Mouse (Mus musculus) hindbrain, embryonic 11.5 days (tissue): ENCODE measurements around the gene Gm20388. TPM values are rescaled to one million over a fixed set of nuclear protein-coding genes. Genes with fewer than 3 reads are reported as not detected.
A peak's percentile ranks its signal among the peaks of the same experiment; 100 is the strongest.

Experiments used
- ATAC-seq: fragments of 200-750 bp; cut with Nextera tagmentation; 2 replicates; pipeline ENCODE4 v1.8.0; 2017; ENCODE audit warnings: mild to moderate bottlenecking, moderate TSS enrichment, moderate library complexity; ENCODE audit not compliant: low FRiP score
- DNase-seq: peaks from one replicate; pipeline ENCODE4 v3.0.0-alpha.2; 2015; ENCODE audit warnings: low spot score
- H3K27ac ChIP-seq: fragments of 300-500 bp; sonication (generic); 2 replicates; pipeline ENCODE4 v1.5.1; 2014; ENCODE audit warnings: mild to moderate bottlenecking, low read depth, low read length
- H3K27me3 ChIP-seq: fragments of 300-500 bp; sonication (generic); 2 replicates; pipeline ENCODE4 v1.6.1; 2014; ENCODE audit warnings: mild to moderate bottlenecking, low read length, moderate library complexity, mixed read lengths; ENCODE audit not compliant: control insufficient read depth, insufficient read depth
- H3K36me3 ChIP-seq: fragments of 300-500 bp; sonication (generic); 2 replicates; pipeline ENCODE4 v1.6.1; 2014; ENCODE audit warnings: mild to moderate bottlenecking, low read length, moderate library complexity, mixed read lengths; ENCODE audit not compliant: control insufficient read depth, insufficient read depth
- H3K4me1 ChIP-seq: fragments of 300-500 bp; sonication (generic); replicated peaks from 2 replicates; pipeline ENCODE4 v1.6.1; 2014; ENCODE audit warnings: low read length, mixed read lengths; ENCODE audit not compliant: control insufficient read depth, insufficient read depth
- H3K4me2 ChIP-seq: fragments of 300-500 bp; sonication (generic); replicated peaks from 2 replicates; pipeline ENCODE4 v1.6.1; 2014; ENCODE audit warnings: mild to moderate bottlenecking, low read depth, low read length
- H3K4me3 ChIP-seq: fragments of 300-500 bp; sonication (generic); 2 replicates; pipeline ENCODE4 v1.5.1; 2014; ENCODE audit warnings: low read depth, low read length
- H3K9ac ChIP-seq: fragments of 300-500 bp; sonication (generic); 2 replicates; pipeline ENCODE4 v1.6.1; 2014; ENCODE audit warnings: low read depth, low read length
- H3K9me3 ChIP-seq: fragments of 300-500 bp; sonication (generic); 2 replicates; pipeline ENCODE4 v1.6.1; 2016; ENCODE audit warnings: low read length; ENCODE audit not compliant: control insufficient read depth
- WGBS: fragments of 180-500 bp; shearing (Covaris S2); extraction: QIAGEN DNeasy Blood & Tissue Kit; methylation state at CpG from one replicate; pipeline ENCODE4 v1.1.7; 2014; 5-methylcytosine and 5-hydroxymethylcytosine counted together
- polyA plus RNA-seq: library from polyadenylated mRNA; unstranded; fragments of >200 nt; fragmentation: Nextera tagmentation; extraction: Ambion mirVana; gene quantifications from 2 replicates; pipeline ENCODE4 v1.2.1, GENCODE M21; 2014

The Gm20388 gene
- polyA plus RNA-seq, 1 experiment from 2014 or later = 11.8 TPM

DNA sequence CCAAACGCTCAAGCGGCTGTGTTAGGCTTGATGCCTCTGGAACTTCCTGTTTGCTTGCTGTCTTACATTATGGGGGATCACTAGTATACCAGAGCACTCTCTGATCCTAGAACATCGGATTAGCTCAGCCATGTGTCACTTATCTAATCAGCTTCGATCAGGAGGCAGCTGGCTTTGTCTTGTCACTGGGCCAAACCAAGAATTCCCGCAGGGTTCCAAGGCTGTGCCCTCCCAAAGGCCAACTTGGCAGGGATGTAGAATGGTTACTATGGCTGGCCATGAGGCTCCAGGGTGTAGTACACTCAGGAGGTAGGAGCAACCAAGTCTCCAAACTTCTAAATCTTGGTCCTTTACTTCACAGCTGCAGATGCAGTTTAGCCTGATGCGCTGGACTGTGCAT lies 2656.1 kb downstream of the Gm20388 start:
- peak overlapping the region; percentile 69 for H3K9ac ChIP-seq
- H3K9me3 ChIP-seq = no peaks in the 10 kb centered on the region
- peaks cover 14% of the 10 kb centered on the region for H3K36me3 ChIP-seq
- peak overlapping the region; percentile 43 for H3K27ac ChIP-seq
- ATAC-seq (0 out of 2 replicates have a peak, but pooled peaks have one; percentile 2), DNase-seq (peak; percentile 44)
- peak overlapping the region; percentile 78 for H3K4me2 ChIP-seq
- peak overlapping the region; percentile 88 for H3K4me3 ChIP-seq
- H3K27me3 ChIP-seq = no peaks in the 10 kb centered on the region
- peaks cover 14% of the 10 kb centered on the region for H3K4me1 ChIP-seq
- WGBS = 54% methylated on average over 6 of the region's 6 CpGs

DNA sequence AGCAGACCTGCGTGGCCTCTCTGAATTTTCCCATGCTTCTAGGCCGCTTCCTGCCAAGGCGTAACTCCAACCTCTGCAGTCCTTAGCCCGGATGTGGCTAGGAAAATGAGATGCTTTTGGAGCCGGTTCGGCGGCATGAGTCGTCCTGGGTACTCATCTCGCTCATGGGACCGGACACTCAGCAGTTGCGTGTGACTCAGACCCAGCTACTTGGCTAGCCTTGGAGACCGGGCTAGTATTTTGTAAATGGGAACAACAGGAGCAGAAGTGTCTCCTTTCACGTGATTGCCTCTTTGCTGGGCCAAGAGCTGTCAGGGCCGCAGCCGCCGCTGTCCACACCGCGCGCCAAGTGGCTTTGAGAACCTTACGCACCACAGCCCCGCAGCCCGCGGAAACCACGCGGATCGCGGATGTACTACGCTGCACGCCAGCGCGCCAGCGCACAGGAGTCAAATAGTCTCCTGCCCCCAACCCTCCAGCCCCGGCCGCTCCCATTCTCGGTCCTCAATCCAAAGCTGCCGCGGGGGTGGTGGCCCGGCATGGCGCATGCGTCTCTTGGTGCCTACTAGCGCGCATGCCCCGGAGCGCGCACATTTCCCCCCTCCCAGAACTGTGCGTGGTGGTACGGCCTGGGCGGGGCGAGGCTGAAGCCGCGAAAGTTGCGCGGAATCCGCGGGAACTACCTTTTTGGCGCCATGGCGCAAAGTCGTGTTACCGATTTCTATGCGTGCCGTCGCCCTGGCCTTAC lies 2656.9 kb downstream of the Gm20388 start, which contains the start of gene Cdt1:
Gene Cdt1, plus strand, starts transcription at position 655 of the 748 bp plus-strand sequence.
- under 1% methylated on average over 59 of the region's 62 CpGs for WGBS
- ATAC-seq = peak; percentile 95

DNA sequence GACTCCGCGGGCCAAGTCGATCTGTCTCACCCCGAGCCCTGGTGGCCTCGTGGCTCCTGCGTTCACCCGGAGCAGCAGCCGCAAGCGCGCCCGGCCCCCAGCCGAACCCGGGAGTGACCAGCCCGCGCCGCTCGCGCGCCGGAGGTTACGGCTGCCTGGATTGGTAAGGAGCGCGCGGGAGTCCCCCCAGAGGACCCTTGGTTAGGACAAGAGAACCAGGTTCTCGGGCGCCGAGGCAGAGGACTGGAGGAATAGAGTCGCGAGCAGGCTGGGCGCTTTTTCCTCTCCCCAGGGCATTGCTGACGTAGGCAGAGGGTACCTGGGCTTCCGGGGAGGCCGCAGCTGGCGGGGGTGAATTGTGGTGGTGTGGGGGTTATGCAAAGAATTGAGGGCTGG lies 2657.5 kb downstream of the Gm20388 start:
- peaks cover 14% of the 10 kb centered on the region for H3K36me3 ChIP-seq
- H3K9ac ChIP-seq = peak overlapping the region; percentile 79
- peak; percentile 59 for ATAC-seq
- DNase-seq = no peak
- H3K4me2 ChIP-seq = peak overlapping the region; percentile 78
- H3K27ac ChIP-seq = peak overlapping the region; percentile 43
- peaks cover 14% of the 10 kb centered on the region for H3K4me1 ChIP-seq
- WGBS = under 1% methylated on average over 33 of the region's 34 CpGs
- H3K27me3 ChIP-seq = no peaks in the 10 kb centered on the region
- peak overlapping the region; percentile 88 for H3K4me3 ChIP-seq
- no peaks in the 10 kb centered on the region for H3K9me3 ChIP-seq

More for the DNA sequence above, 2656.9 kb downstream of the Gm20388 start, which contains the start of gene Cdt1:
- Histone ChIP-seq H3K36me3 (peaks cover 14% of the 10 kb centered on the region), H3K27me3 (no peaks in the 10 kb centered on the region), H3K9me3 (no peaks in the 10 kb centered on the region), H3K4me2 (peak within 1 kb of the TSS; percentile 78), H3K4me1 (peaks cover 14% of the 10 kb centered on the region), H3K27ac (peak within 1 kb of the TSS; percentile 43), H3K9ac (peak within 1 kb of the TSS; percentile 79), H3K4me3 (peak within 1 kb of the TSS; percentile 88)
- peak; percentile 97 for DNase-seq

DNA sequence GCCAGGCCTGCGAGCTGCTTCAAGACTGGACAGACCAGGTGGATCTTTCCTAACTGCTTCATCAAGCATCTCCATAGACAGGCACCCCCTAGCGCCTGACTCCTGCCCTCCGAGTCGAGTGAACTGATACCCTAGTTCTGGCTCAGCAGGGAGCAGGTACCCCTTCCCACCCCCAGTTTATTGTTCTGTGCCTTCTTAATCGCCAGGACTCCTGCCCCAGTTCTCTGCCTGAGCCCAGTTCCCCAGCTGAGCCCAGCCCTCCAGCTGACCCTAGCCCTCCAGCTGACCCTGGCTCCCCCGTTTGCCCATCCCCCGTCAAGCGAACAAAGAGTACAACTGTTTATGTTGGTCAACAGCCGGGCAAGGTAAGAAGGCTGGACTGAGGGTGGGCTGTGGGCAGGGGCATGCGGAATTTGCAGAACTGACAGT lies 2658.3 kb downstream of the Gm20388 start:
- DNase-seq (peak; percentile 34), ATAC-seq (no peak)
- Histone ChIP-seq H3K36me3 (peaks cover 14% of the 10 kb centered on the region), H3K4me2 (peak overlapping the region; percentile 78), H3K4me1 (peaks cover 14% of the 10 kb centered on the region), H3K9ac (peak overlapping the region; percentile 79; the same call in 1 of the 2 replicates), H3K27ac (no peak overlapping the region), H3K4me3 (peak overlapping the region; percentile 88), H3K9me3 (no peaks in the 10 kb centered on the region), H3K27me3 (no peaks in the 10 kb centered on the region)
- 6% methylated on average over 10 of the region's 10 CpGs for WGBS

DNA sequence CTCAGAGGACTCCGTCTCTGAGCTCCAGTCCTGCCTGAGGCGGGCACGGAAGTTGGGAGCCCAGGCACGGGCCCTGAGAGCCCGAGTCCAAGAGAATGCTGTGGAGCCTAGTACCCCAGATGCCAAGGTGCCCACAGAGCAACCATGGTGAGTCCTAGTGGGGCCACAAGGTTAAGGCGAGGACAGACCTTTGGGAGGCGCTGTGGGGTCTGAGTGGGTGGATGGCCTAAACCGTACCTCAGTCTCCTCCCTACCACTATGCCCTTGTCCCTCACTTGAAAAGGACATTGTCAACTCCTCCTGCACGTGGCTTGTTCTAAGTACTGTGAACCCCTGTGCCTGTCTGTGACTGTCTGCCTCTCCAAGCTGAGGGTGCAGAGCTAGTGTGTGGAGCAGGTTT lies 2658.7 kb downstream of the Gm20388 start:
- Histone ChIP-seq H3K36me3 (peaks cover 14% of the 10 kb centered on the region), H3K9ac (peak overlapping the region; percentile 79; the same call in 1 of the 2 replicates), H3K4me2 (peak overlapping the region; percentile 78), H3K27me3 (no peaks in the 10 kb centered on the region), H3K4me3 (peak overlapping the region; percentile 88), H3K9me3 (no peaks in the 10 kb centered on the region), H3K27ac (no peak overlapping the region), H3K4me1 (peaks cover 14% of the 10 kb centered on the region)
- DNase-seq (no peak), ATAC-seq (no peak)
- WGBS = 70% methylated on average over 9 of the region's 9 CpGs

DNA sequence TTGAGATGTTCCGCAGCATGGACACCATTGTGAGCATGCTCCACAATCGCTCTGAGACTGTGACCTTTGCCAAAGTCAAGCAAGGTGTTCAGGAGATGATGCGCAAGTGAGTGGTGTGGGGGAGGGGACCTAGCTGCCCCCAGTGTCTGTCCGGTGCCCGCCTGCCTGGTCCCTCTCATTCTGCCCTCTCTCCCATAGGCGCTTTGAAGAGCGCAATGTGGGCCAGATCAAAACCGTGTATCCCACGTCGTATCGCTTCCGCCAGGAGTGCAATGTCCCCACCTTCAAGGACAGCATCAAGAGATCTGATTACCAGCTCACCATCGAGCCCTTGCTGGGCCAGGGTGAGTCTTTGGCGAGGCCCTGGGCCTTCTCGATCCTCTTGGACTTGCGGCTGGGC lies 2659.4 kb downstream of the Gm20388 start:
- H3K4me3 ChIP-seq = no peak overlapping the region
- 96% methylated on average over 16 of the region's 16 CpGs for WGBS
- no peak overlapping the region for H3K4me2 ChIP-seq
- peaks cover 17% of the 10 kb centered on the region for H3K4me1 ChIP-seq
- H3K9ac ChIP-seq = no peak overlapping the region
- peaks cover 14% of the 10 kb centered on the region for H3K36me3 ChIP-seq
- H3K27ac ChIP-seq = no peak overlapping the region
- no peak for DNase-seq
- ATAC-seq = no peak
- H3K27me3 ChIP-seq = no peaks in the 10 kb centered on the region
- H3K9me3 ChIP-seq = no peaks in the 10 kb centered on the region

DNA sequence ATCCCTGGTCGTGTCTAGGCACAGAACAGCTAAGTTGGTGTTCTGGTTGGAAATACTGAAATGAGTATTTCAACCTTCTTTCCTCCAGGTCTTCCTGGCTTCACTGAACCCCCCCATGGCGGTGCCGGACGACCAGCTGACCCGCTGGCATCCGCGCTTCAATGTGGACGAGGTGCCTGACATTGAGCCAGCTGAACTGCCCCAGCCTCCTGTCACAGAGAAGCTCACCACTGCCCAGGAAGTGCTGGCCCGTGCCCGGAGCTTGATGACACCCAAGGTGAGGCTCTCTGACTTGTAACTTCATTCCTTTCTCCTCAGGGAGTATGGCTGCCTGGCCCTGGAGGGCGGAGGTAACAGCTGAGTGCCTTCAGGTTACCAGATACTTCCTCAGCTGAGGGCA lies 2660.5 kb downstream of the Gm20388 start:
- Histone ChIP-seq H3K36me3 (peaks cover 14% of the 10 kb centered on the region), H3K4me1 (peaks cover 22% of the 10 kb centered on the region), H3K27me3 (no peaks in the 10 kb centered on the region), H3K9me3 (no peaks in the 10 kb centered on the region), H3K9ac (no peak overlapping the region), H3K4me2 (no peak overlapping the region), H3K4me3 (no peak overlapping the region), H3K27ac (no peak overlapping the region)
- WGBS = 91% methylated on average over 11 of the region's 11 CpGs
- ATAC-seq (no peak), DNase-seq (no peak)

DNA sequence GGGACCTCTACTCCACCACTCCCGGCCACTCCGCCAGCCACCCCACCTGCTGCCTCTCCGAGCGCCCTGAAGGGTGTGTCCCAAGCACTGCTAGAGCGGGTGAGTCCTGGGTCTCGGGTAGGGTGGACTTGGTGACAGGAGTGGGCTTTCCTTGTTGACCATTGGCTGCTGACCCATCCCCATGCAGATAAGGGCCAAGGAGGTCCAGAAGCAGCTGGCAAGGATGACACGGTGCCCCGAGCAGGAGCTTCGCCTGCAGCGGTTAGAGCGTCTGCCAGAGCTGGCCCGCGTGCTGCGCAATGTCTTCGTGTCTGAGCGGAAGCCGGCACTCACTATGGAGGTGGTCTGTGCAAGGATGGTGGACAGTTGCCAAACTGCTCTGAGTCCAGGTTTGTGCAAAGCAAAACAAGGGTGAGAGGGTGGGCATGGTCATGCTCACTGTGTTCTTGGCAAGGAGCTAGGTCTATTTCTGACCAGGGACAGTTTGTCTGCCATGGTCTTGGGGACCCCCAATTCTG lies 2661.2 kb downstream of the Gm20388 start:
- 96% methylated on average over 17 of the region's 17 CpGs for WGBS
- H3K9ac ChIP-seq = no peak overlapping the region
- no peak overlapping the region for H3K27ac ChIP-seq
- H3K4me1 ChIP-seq = peaks cover 19% of the 10 kb centered on the region
- no peak for DNase-seq
- H3K9me3 ChIP-seq = no peaks in the 10 kb centered on the region
- H3K27me3 ChIP-seq = no peaks in the 10 kb centered on the region
- no peak overlapping the region for H3K4me2 ChIP-seq
- H3K4me3 ChIP-seq = no peak overlapping the region
- ATAC-seq = no peak
- peaks cover 14% of the 10 kb centered on the region for H3K36me3 ChIP-seq

DNA sequence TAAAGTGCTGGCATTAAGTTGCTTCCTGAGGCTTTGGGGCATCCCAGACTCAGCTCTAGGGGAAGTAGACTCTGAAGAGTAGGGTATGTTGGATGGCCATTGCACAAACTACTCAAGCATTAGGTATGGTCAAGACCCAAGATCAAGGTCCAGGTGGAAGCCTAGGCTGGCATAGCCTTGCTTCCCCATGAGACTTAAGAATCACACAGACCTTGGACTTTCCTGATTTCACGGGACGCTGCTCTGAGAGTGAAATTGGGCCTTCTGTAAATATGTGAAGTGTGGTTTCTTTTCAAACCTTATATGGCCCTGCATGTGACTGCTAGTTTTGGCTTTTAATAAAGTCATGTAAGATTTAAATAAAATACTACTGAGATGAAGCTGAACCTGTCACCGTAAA lies 2662.1 kb downstream of the Gm20388 start:
- H3K9me3 ChIP-seq = no peaks in the 10 kb centered on the region
- H3K27ac ChIP-seq = no peak overlapping the region
- peaks cover 14% of the 10 kb centered on the region for H3K36me3 ChIP-seq
- WGBS = 92% methylated on average over 3 of the region's 3 CpGs
- H3K9ac ChIP-seq = no peak overlapping the region
- H3K4me3 ChIP-seq = no peak overlapping the region
- H3K4me1 ChIP-seq = peaks cover 15% of the 10 kb centered on the region
- H3K27me3 ChIP-seq = no peaks in the 10 kb centered on the region
- no peak overlapping the region for H3K4me2 ChIP-seq
- ATAC-seq (no peak), DNase-seq (no peak)
